Mouse (Mus musculus): Measurements from ENCODE around the gene Aco2. TPM values are rescaled to one million over a fixed set of nuclear protein-coding genes. Genes with fewer than 3 reads are reported as not detected.
A peak's percentile ranks its signal among the peaks of the same experiment; 100 is the strongest.

Gene Aco2
- total RNA-seq, 4 experiments from 2014 or later: 2,119 to 2,448 (median 2,260) TPM

DNA sequence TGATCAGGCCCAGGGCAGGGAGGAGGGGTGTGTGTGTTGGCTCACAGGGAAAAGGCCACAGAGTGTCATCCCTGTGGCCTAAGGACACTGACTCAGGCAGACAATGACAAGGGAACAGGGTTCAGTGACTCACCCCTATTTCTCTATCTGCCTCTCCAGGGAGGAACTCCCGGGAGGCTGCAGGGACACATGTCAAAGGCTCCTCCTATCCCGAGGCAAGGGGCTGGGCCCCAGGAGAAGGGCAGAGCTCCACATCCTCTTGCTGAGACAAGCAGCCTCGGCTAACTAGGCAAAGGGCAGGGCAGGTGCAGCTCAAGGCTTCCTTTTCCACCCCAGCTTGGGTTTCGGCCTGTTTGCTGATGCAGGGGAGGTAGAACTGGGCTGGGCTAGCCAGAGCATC, 26.4 kb upstream of the Aco2 start:
- peak; percentile 75 for DNase-seq (ENCODE audit: low spot score)

DNA sequence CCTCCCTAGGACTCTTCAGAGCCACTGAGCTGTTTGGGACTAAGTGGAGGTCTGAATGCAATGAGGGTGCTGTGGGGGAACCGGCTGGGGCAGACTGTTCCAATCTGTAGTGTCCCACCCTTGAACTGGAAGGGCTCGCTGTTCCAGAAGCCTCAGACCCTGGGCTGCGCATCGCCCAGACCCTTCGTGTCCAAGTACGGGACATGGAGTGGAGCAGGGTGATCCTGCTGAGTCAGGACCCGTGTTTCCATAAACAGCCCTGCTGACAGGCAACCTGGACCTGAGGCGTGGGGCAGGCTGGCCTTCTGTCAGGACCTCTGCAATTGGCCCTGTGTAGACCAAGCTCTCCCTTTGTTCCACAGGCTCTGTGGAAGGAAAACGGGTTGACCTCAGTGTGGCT, 25.4 kb upstream of the Aco2 start:
- DNase-seq (ENCODE audit: low spot score): no peak

DNA sequence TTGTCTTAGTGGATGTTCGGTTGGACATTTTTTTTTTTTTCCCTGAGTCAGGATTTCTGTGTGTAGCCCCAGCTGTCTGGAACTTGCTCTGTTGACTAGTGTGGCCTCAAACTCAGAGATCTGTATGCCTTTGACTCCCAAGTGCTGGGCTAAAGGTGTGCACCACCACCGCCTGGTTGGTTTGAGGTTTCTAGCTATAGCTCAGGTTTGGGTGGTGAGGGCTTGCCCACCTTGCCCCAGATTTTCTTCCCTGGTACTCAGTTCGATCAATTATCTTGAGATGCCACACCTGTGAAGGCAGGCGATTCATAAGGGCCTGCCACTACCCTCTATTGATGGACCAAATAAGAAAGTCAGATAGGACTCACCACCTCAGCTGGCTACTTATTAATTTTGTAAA, 24.9 kb upstream of the Aco2 start:
- no peak for DNase-seq (ENCODE audit: low spot score)

DNA sequence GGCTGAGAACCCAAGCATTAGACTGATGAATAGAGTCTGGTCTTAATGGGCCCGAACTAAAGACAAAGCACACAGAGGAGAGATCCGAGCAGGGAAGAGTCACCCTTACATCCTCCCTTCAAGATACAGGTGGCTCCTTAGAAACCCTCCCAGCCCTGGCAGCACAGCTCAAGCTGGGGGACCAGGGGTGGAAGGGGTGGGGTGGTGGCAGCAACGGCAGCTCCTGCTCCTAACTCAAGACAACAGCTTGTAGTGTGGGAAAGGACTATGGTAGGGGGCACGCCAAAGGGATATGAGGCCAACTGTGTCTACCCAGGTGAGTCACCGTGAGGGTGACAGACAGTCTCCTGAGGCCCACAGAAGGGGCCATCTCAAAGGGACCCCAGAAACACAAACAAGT, 24.2 kb upstream of the Aco2 start:
- DNase-seq (ENCODE audit: low spot score): no peak

DNA sequence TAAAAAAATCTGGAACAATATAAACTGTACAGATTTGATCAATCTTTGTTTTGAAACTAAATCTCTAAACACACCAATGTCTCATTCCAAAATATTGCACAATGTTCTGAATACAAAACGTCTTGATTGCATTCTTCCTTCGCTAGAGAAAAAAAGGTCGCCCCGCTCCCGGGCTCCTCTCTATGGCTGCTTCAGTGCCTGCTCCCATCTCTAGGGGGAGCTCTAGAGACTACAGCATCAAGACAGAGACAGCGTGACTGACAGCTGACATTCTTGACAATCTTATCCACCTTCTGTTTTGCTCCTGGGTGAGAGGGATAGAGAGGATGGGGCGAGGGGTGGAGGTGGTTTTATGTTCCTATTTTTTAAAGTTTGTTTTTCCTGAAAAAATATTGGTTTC, 23.8 kb upstream of the Aco2 start:
- DNase-seq (ENCODE audit: low spot score): peak; percentile 66

DNA sequence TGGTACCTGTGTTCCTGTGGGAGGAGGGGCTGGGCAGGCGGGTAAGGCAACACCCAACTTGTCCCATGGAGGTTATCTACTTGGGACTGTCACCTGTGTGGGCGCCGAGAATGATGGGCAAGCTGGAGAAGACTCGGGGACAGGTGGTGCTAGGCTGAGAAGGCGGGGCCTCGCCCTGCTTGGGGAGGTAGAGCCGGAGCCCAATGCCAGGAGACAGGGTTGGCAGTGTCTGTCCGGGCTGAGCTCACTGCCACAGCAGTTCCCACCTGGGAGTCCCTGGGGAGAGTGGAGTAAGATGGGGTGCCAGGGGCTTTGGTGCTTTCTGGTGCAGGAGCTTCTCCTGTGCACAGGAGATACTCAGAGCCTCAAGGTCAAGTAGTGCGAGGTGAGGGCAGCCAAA, 23.0 kb upstream of the Aco2 start:
- no peak for DNase-seq (ENCODE audit: low spot score)

DNA sequence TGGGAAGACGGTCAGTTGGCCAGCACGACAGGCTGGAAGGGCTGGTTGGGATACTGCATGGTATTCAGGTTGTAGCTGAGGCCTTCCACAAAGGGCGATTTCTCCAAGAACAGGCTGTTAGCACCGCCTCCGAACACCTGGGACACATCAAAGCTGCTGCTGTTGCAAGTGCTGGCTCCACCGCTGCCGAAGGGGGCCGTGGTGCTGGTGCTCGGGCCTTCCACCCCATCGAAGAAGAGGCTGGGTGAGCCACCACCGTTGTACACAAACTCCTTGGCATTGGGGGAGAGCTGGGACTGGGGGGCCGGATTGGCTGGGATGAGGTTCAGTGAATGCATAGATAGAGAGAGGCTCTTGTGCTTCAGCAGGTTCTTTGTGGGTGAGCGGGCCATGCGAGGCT, 21.4 kb upstream of the Aco2 start:
- no peak for DNase-seq (ENCODE audit: low spot score)

DNA sequence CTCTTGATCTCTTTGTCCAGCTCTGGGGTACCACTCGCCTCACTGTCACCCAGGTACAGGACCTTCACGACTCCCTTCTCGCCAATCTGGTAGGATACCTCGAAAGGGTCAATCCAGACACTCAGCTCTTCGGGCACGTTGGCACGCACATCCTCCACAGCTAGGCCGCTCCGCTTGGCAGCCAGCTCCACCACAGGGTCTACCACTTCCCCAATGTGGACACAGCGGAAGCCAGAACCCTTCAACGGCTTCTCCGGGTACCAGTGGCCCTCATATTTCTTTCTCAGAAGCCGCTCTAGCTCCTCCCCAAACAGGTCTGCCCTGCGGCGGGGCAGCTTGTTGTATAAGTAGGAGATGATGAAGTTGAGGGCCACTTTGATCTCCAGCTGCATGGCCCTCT, 20.7 kb upstream of the Aco2 start:
- no peak for DNase-seq (ENCODE audit: low spot score)

DNA sequence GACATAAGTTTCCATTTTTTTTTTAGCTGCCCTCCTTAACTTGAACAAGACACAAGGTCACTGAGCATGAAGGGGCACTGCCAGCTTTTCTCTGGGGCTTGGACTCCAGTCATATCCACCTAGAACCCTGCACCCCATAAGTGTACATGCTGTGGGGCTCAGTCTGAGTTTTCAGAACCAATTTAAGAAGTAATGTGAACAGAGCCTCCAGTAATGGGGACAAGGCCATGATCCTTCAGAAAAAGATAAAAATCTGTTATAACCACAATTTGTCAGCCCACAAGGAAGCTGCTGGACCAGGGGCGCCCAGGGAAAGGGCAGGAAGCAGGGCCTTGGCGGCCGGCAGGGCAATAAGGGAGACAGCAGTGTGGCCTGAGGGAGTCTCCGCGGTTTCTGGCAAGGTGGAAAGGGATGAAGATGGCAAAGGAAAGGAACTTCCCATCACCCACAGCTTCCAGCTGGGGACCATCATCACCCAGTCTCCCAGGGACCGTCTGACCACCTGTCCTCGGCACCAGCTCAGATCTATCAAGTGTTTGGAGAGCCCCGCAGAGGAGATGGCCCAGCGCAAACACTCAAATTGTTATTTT, 19.6 kb upstream of the Aco2 start:
- DNase-seq (ENCODE audit: low spot score): no peak

DNA sequence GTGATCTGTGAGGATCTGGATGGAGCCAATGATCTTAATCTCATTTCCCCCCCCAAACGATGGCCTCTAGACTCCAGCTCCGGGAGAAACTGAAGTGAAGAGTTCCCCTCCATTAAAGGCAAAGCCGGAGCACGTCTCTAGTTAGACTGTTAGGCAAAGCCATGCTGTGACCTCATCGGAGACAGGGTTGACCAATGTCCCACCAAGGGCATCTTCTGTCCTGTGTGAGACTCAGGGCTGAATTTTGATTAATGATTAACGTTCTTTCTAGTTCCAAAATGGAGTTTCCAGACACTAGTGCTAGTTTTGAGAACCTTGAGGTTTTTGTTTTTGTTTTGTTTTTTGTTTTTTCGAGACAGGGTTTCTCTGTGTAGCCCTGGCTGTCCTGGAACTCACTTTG, 19.0 kb upstream of the Aco2 start:
- no peak for DNase-seq (ENCODE audit: low spot score)

DNA sequence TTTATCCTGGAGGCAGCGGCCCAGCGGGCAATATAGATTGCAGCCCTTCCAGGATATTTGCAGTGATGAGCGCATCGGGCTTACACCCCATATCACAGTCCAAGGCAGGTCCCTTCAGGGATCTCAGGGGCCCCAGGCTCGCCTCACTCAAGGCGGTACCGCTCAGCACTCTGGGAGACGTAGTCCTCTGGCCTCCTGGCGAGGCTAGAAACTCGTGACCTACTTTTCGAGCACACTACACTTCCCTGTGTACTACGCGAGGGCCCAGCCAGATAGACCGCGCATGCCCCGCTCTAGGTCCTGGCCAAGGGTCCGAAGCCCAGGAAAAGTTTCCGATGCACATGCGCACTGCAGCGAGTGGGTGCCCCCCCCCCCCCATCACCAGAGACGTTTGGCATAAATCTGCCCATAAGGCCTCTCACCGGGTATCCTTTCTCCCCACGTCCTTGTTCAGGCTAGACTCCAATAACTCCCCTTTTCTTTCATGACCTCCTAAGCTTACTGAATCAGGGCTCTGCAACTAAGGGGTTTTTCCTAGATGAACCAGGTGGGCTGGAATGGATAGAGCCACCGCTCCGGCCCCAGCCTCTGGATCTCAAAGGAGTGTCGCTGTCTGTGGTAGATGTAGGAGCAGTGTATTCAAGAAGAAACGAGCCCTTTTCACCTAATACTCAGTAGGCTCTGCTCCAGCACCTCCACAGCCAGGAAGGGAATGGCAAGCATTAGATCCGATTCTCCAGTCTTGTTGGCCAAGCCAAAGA, 15.9 kb upstream of the Aco2 start:
- peak; percentile 88 for DNase-seq (ENCODE audit: low spot score)

DNA sequence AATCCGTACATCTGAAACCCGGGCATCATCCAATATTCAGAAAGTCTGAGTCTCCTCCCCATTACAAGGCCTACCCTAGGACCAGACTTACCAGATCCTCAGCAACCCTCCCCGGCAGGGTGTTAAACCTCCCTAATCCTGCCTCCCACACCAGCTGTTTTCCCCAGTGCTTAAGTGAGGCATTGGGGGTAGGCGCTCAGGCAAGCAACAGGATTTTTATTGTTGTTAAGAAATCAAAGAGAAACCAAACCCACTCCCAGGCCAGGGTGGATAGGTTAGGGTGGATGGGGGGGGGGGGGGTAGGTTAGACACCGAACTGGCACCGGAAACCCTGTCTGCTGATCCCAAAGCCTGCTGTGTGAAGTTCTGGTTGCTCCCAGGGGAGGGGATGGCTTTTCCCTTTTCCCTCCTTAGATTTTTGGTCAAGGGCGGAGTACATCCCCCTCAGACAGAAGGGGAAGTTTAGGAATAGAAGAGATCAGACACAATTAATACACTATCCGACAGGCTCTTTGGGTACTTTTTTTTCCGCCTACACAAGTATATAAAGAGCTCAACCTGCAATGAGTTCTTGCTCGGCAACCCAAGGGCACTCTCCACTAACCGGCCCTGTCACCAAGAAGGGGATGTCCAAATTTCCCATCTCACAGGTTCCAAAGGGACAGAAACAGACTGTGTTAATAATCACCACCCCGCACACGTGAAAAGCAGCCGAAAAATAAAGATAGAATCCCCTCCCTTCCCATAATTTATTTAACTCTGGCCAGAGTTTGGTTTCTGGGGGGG, 15.0 kb upstream of the Aco2 start:
- no peak for DNase-seq (ENCODE audit: low spot score)

DNA sequence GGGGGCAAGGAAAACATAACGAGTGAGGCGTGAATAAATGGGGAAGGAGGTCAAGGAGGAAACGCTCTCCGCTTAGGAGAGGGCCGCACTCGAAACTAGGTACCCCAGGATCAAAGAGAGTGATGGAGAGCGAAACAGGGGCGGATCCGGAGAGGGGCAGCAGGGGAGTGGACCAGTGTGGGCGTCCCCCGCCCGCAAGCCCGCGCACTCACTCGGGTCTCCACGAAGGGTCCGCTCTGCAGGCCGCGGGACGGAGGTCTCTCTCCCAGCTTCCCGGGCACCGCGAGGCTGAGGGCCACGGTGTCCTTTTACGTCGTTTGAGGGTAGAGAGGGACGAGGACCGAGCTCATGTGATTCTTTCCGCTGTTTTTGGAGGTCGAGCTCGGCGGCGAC, 14.4 kb upstream of the Aco2 start:
- DNase-seq (ENCODE audit: low spot score): peak; percentile 52

DNA sequence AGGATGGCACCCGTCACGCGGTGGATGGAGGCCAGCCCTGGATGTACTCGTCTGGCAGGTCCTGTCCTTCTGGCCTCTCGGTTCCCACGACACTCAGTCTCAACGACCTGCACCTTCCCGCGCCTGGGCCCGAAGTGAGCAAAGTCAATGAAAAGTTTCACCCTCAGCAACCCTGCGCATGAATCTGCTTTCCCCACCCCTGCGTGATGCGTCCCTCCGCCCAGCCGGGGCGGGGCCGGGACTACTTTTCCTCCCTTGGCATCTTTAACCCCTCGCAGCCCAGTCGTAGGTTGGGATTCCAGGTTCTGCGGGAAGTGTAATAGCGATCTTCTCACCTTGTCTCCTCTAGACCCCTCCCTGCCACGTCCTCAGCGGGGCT, 14.0 kb upstream of the Aco2 start:
- DNase-seq (ENCODE audit: low spot score): peak; percentile 96

DNA sequence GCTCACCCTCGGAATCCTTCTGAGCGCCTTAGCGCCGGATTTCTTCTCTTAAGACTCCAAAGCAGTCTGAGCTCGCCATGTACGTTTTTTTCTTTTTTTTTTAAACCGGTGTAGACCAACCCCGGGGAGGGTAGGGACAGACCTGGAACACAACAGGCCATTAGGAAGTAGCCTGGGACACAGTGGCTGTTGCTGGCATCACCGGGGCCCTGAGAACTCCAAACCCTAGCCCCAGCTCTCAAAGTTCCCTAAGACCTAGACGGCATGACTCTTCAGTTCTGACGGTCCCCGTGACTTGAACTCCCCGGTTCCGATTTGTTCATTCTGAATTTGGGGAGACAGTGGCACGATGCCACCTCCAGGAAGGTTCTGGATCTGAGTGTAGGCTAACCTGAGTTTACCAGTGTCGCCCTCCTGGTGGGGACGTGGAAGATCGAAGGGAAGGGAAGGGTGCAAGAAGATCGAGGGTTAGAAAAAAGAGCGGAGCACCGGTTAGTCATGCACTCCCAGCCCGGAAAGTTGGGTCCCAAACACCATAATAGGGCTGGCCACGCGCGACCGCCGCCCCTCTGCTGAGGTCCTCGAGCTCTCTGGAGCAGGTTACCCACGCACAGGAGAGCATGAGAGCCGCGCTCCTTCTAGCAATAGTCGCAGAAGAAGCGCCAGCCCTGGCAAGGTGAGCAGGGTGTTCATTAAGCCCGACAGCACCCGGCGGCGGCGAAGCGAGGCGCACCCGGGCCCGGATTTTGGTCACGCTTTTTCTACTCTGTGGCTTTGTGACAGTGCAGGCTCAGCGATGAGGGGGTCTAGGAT, 13.4 kb upstream of the Aco2 start, which contains the start of gene Tob2:
Gene Tob2 (minus strand): TSS at position 280 of the 813 bp plus-strand sequence.
- peak; percentile 79 for DNase-seq (ENCODE audit: low spot score)

DNA sequence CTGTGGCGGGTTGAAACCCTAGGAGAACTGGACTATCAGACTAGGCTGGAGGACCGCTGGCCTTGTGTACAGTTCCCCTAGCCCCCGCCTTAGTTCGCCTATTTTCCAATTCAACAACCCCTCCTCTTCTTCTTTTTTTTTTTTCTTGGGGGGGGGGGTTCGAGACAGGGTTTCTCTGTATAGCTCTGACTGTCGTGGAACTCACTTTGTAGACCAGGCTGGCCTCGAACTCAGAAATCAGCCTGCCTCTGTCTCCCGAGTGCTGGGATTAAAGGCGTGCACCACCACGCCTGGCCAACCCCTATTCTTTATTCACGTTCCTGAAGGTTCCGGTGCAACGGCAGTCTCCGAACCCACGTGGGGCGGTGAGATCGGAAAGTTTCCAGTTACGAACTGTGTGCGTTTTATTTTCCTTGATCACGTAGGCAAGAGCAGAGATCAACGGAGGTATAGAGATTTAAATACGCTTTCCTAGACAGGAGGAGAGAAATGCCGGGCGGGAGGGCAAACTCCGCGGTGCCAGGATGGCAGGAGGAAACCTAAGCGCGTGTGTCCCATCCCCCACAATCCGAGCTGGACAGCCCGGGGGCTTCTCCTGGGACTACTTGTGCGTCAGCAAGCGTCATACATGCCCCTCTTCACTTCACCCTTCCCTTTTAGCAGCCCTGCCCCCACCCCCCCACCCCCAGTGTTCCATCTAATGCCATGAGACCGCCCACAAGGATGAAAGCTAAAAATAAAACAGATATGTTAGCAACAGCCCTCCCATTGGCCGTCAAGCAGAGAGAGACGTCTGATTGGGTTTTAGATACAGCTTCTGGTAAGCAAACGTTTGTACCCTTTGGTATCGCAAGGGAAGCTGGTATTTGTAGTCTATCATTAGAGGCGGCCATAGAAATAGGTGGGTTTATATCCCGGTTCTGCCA, 12.5 kb upstream of the Aco2 start:
- peak; percentile 96 for DNase-seq (ENCODE audit: low spot score)

DNA sequence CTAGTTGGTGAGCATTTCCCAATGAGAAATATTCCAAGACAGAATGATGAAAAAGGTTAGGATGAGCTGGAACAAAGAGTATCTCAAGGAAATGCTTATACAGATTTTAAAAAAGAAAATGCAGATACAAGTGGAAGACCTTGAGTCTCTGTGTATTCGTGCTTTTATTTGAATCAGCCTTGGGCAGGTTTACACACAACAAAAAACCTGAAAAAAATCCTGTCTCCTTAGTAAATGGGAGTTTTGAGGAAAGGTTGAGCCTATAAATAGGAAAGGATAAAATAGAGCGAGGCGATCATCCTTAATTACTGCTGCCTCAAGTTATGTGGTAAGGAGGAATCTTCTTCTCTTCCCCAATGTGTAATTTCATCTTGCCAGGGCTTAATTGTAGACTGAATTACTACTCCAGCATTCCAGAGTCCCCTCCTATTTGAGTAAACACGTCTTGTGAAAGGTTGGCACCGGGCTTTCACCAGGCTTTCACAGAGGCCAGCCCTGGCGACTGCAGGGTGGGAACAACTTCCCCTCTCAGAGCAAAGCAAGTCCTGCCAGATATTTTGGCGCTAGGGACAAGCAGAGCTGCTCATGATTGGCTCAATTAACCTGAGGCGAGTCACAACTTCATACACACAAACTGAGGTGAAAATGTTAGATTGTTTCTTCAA, 11.5 kb upstream of the Aco2 start:
- DNase-seq (ENCODE audit: low spot score): peak; percentile 53

DNA sequence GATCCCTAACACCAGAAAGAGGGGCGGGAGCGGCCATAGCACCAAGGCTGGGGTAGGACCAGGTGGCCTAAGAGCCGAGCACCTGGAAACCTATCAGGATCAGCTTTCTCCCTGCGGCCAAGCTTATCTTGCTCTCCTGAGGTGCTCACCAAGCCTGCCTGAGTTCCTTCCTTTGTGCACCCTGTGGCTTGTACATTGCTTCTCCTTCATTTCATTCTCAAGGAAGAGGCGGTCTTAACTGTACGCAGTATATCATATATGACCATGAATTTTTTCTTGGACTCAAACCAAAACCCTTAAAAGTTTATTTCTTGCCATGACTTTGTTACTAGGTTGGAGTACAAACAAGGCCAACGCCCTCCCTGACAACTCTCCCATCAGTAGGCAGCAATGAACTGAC, 7.9 kb upstream of the Aco2 start:
- no peak for DNase-seq (ENCODE audit: low spot score)

DNA sequence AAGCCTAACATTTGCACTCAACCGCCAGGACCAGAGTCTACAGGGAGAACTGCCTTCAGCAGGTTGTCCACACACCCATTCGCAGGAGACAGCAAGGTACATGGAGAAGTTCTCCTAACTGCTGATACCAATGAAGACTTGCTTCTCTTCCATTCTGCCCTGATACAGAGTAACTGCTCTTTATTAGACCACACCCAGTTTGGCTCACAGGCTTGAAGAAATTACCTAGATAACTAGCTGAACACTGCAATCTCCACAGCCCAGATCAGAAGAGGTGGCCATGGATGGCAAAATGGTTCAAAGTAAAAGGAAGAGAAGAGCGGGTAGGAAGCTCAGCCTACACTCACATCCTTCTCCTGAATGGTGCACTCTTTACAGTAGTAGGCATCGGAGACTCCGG, 2.1 kb upstream of the Aco2 start:
- DNase-seq (ENCODE audit: low spot score): no peak

DNA sequence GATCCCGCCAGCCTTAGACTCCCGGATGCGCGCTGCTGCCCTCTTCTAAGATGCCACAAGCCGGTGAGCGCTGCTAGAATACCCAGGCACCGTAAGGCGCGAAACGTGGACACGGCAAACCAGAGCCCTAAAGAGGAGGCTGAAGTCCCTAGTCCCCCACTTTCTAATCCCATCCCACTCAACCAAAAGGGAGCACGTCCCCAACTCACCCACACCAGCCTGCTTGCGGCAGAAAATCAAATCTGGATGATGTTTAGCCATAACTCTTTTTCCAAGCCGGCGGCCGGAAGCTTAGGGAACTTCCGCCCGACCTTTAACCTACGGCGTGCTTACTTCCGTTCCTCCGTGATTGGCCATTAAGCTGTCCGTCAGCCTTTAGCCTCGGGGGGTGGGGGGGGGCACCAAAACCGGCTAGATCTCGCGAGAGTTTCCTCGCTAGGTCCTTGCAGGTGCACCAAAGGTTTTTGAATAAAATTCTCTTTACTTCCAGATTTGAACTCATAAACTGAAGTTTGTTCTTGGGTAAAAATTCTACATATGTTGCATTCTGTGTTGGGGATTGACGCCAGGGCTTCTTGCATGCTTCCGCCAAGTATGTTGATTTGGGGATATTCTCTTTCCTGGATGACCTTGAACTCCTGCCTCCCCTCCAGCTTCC, 376 bp upstream of the Aco2 start, which contains the start of gene Phf5a:
Gene Phf5a (minus strand): TSS at position 308 of the 658 bp plus-strand sequence.
- peak; percentile 88 for DNase-seq (ENCODE audit: low spot score)

Data from heart, adult 8-10 months (tissue).